Mouse (Mus musculus): ENCODE results near the gene Slc32a1. TPM values are rescaled to one million over a fixed set of nuclear protein-coding genes. Genes with fewer than 3 reads are reported as not detected.

Slc32a1 gene
- polyA plus RNA-seq, 1 experiment from 2014 or later = not detected

DNA sequence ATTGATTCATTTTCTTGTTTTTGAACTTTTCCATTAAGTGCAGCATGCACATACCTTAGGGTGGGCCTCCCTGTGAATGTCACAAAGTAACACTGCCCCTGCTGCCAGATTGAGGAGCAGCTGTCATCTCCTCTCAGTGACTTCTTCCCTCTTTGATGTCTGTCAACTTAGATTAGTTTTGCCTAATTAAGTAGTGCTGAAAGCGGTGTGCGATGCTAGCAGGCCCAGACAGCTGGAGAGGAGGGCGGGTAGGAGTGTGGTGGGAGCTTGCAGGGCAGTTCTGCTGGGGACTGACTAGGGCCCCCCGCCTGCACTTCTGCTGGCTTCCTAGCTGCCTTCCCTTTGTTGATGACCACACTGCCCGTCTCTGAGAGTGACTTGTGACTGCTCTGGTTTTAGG is 21.3 kb downstream of the Slc32a1 start:
- 79% methylated on average over 5 of the region's 5 CpGs for whole genome bisulfite sequencing
- no peaks in the 10 kb centered on the region for H3K9me3 ChIP-seq (replicated peaks)
- H3K9ac ChIP-seq = no peak overlapping the region
- H3K4me3 ChIP-seq = no peak overlapping the region
- H3K4me1 ChIP-seq (replicated peaks) = no peaks in the 10 kb centered on the region
- no peak overlapping the region for H3K27ac ChIP-seq
- H3K27me3 ChIP-seq = no peaks in the 10 kb centered on the region
- H3K36me3 ChIP-seq = peaks cover 69% of the 10 kb centered on the region
- ATAC-seq (replicated peaks; ENCODE audit: insufficient number of reproducible peaks, insufficient read depth, low FRiP score, low read depth) = no peak
- H3K4me2 ChIP-seq = no peak overlapping the region

- Histone ChIP-seq H3K36me3 (peaks cover 21% of the 10 kb centered on the region), H3K27ac (no peak overlapping the region), H3K9ac (no peak overlapping the region), H3K27me3 (no peaks in the 10 kb centered on the region), H3K4me2 (no peak overlapping the region), H3K4me1 (replicated peaks) (no peaks in the 10 kb centered on the region), H3K9me3 (replicated peaks) (no peaks in the 10 kb centered on the region), H3K4me3 (no peak overlapping the region)
- 10% methylated on average over 2 of the region's 2 CpGs for WGBS
- 0 out of 2 replicates have a peak, but pooled peaks have one; percentile 32 for ATAC-seq (replicated peaks; ENCODE audit: insufficient number of reproducible peaks, insufficient read depth, low FRiP score, low read depth)
These were observed 31.3 kb downstream of the Slc32a1 start for GRCm38 (mm10) chr2:158641869-158642268.

GRCm38 (mm10) chr2:158642587-158642986 is 32.0 kb downstream of the Slc32a1 start:
- Histone ChIP-seq H3K9ac (no peak overlapping the region), H3K4me3 (no peak overlapping the region), H3K9me3 (replicated peaks) (no peaks in the 10 kb centered on the region), H3K27me3 (no peaks in the 10 kb centered on the region), H3K4me2 (no peak overlapping the region), H3K36me3 (peaks cover 14% of the 10 kb centered on the region), H3K27ac (no peak overlapping the region), H3K4me1 (replicated peaks) (no peaks in the 10 kb centered on the region)
- WGBS = 92% methylated on average over 2 of the region's 2 CpGs
- no peak for ATAC-seq (replicated peaks; ENCODE audit: insufficient number of reproducible peaks, insufficient read depth, low FRiP score, low read depth)

- no peak overlapping the region for H3K9ac ChIP-seq
- no peaks in the 10 kb centered on the region for H3K27me3 ChIP-seq
- no peaks in the 10 kb centered on the region for H3K4me1 ChIP-seq (replicated peaks)
- H3K4me3 ChIP-seq = no peak overlapping the region
- ATAC-seq (replicated peaks; ENCODE audit: insufficient number of reproducible peaks, insufficient read depth, low FRiP score, low read depth) = no peak
- no peaks in the 10 kb centered on the region for H3K9me3 ChIP-seq (replicated peaks)
- H3K4me2 ChIP-seq = no peak overlapping the region
- peaks cover 2% of the 10 kb centered on the region; the same call in 1 of the 2 replicates for H3K36me3 ChIP-seq
- 80% methylated on average over 3 of the region's 3 CpGs for WGBS
- no peak overlapping the region for H3K27ac ChIP-seq
These were observed 33.2 kb downstream of the Slc32a1 start for GRCm38 (mm10) chr2:158643791-158644190.

DNA sequence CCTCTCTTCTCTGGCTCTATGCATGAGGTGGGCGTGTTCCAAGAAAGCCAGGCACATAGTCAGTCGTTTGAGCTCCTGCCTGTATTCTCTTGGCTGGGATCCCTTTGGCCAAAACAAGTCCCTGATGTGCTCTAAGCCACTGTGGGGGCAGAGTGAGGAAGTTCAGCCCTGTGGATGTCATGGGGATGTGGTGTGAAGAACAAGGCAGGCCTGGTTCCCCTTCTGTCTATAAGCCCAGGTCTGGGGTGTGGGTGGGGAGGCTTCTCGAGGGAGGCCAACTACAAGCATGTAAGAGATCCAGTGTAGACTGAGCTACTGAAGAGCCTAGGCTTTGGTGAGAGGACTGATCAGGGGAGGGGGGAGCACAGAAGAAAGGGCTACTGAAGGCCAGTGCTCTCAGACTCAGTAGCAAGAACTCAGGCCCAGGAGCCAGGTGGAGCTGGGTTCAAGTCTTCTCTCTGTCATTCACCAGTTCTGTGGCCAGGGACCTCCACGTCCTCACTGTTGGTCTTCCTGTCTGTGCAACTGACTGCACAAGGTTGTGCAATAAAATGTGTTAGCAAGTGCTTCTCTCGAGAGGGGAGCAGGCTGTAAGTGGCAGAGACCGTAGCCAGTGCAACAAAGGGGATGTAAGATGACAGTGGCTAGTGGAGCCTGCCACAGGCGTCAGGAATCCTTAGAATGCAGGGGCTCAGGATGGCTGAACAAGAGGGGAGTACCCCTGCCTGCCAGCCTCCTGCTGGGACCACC is 40.8 kb downstream of the Slc32a1 start:
- Histone ChIP-seq H3K4me3 (no peak overlapping the region), H3K27me3 (no peaks in the 10 kb centered on the region), H3K9ac (no peak overlapping the region), H3K36me3 (no peaks in the 10 kb centered on the region), H3K4me2 (no peak overlapping the region), H3K4me1 (replicated peaks) (peaks cover 9% of the 10 kb centered on the region; the same call in 1 of the 2 replicates), H3K9me3 (replicated peaks) (no peaks in the 10 kb centered on the region), H3K27ac (no peak overlapping the region)
- no peak for ATAC-seq (replicated peaks; ENCODE audit: insufficient number of reproducible peaks, insufficient read depth, low FRiP score, low read depth)
- WGBS = 57% methylated on average over 7 of the region's 7 CpGs

DNA sequence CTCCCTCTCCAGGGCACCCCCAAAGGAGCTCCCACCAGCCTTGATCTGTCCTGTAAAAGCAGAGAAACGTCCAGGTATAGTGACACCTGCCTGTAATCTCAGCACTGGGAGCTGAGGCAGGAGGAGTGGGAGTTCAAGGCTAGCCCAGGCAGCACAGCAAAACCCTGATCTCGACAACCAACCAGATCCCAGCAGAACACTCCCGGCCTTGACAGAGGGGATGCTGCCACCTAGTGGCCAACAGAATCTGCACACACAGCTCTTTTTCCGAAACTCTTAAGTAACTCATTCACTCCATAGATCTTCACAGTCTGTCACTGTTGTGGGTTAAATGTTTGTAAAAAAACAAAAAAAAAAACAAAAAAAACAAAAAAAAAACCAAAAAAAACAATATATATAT is 42.4 kb downstream of the Slc32a1 start:
- Histone ChIP-seq H3K4me3 (no peak overlapping the region), H3K4me2 (no peak overlapping the region), H3K27me3 (no peaks in the 10 kb centered on the region), H3K27ac (no peak overlapping the region), H3K36me3 (no peaks in the 10 kb centered on the region), H3K9ac (no peak overlapping the region), H3K4me1 (replicated peaks) (peaks cover 9% of the 10 kb centered on the region; the same call in 1 of the 2 replicates), H3K9me3 (replicated peaks) (no peaks in the 10 kb centered on the region)
- no peak for ATAC-seq (replicated peaks; ENCODE audit: insufficient number of reproducible peaks, insufficient read depth, low FRiP score, low read depth)
- WGBS = 6% methylated on average over 4 of the region's 4 CpGs

- 62% methylated on average over 9 of the region's 9 CpGs for WGBS
- Histone ChIP-seq H3K9ac (no peak overlapping the region), H3K9me3 (replicated peaks) (no peaks in the 10 kb centered on the region), H3K4me2 (no peak overlapping the region), H3K27me3 (no peaks in the 10 kb centered on the region), H3K36me3 (no peaks in the 10 kb centered on the region), H3K4me1 (replicated peaks) (peaks cover 15% of the 10 kb centered on the region; the same call in 1 of the 2 replicates), H3K27ac (no peak overlapping the region), H3K4me3 (no peak overlapping the region)
- no peak for ATAC-seq (replicated peaks; ENCODE audit: insufficient number of reproducible peaks, insufficient read depth, low FRiP score, low read depth)
These were observed 44.1 kb downstream of the Slc32a1 start for GRCm38 (mm10) chr2:158654717-158655116.

DNA sequence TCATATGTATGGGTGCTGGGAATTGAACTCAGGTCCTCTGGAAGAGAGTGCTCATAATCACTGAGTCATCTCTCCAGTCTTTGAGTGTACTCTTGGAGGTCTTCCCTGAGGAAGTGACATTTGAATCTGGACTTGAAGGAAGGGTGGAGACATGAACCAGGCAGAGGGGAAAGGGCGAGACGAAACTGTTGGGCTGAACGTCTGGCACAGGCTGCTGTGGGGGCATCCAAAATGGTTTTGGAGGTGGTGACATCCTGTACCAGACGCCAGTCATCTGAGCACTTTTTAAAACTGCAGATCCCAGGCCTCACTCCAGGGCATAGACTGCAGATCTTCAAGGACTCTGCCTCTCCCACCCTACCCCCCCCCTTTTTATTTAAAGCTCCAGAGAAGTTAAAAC is 45.2 kb downstream of the Slc32a1 start:
- Histone ChIP-seq H3K4me3 (no peak overlapping the region), H3K4me2 (no peak overlapping the region), H3K36me3 (no peaks in the 10 kb centered on the region), H3K27me3 (no peaks in the 10 kb centered on the region), H3K4me1 (replicated peaks) (peaks cover 15% of the 10 kb centered on the region; the same call in 1 of the 2 replicates), H3K27ac (no peak overlapping the region), H3K9me3 (replicated peaks) (no peaks in the 10 kb centered on the region), H3K9ac (no peak overlapping the region)
- 66% methylated on average over 4 of the region's 4 CpGs for WGBS
- no peak for ATAC-seq (replicated peaks; ENCODE audit: insufficient number of reproducible peaks, insufficient read depth, low FRiP score, low read depth)

- no peak overlapping the region for H3K4me3 ChIP-seq
- 46% methylated on average over 6 of the region's 6 CpGs for WGBS
- H3K36me3 ChIP-seq = no peaks in the 10 kb centered on the region
- peak overlapping the region; percentile 64 for H3K27ac ChIP-seq
- peak; percentile 74 for ATAC-seq (replicated peaks; ENCODE audit: insufficient number of reproducible peaks, insufficient read depth, low FRiP score, low read depth)
- H3K27me3 ChIP-seq = no peaks in the 10 kb centered on the region
- no peaks in the 10 kb centered on the region for H3K9me3 ChIP-seq (replicated peaks)
- H3K4me2 ChIP-seq = no peak overlapping the region
- H3K9ac ChIP-seq = no peak overlapping the region
- H3K4me1 ChIP-seq (replicated peaks) = peaks cover 6% of the 10 kb centered on the region; the same call in 1 of the 2 replicates
These were observed 48.3 kb downstream of the Slc32a1 start for GRCm38 (mm10) chr2:158658822-158659221.

GRCm38 (mm10) chr2:158659346-158659745 is 48.8 kb downstream of the Slc32a1 start:
- Histone ChIP-seq H3K9ac (no peak overlapping the region), H3K4me1 (replicated peaks) (peaks cover 6% of the 10 kb centered on the region; the same call in 1 of the 2 replicates), H3K9me3 (replicated peaks) (no peaks in the 10 kb centered on the region), H3K27me3 (no peaks in the 10 kb centered on the region), H3K4me2 (no peak overlapping the region), H3K4me3 (no peak overlapping the region), H3K36me3 (no peaks in the 10 kb centered on the region), H3K27ac (peak overlapping the region; percentile 64)
- no peak for ATAC-seq (replicated peaks; ENCODE audit: insufficient number of reproducible peaks, insufficient read depth, low FRiP score, low read depth)
- WGBS = 70% methylated on average over 3 of the region's 3 CpGs

DNA sequence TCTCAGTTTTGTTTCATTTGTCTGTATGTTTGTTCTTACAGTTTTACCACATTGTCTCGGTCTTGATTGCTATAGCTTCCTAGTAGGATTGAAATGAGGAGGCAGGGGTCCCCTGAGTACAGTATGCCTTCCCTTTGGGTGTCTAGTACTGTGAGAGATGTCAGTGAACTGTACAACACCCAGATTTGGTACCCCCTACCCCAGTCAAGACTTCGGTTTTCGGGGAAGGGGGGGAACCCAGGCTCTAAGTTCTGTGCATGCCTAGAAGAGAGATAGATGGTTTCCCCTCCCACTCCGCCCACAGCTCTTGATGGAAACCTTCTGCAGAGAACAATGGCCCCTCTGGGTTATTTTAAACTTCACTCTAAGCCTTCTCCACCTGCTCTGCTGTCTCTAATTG is 54.5 kb downstream of the Slc32a1 start, which contains the start of gene Ppp1r16b:
TSS of gene Ppp1r16b (plus strand) at position 301 of the 400 bp plus-strand sequence.
- Histone ChIP-seq H3K27me3 (peaks cover 53% of the 10 kb centered on the region), H3K9ac (no peak within 1 kb of the TSS), H3K36me3 (no peaks in the 10 kb centered on the region), H3K4me1 (replicated peaks) (peaks cover 37% of the 10 kb centered on the region), H3K27ac (0 out of 2 replicates have a peak within 1 kb of the TSS, but pooled peaks have one; percentile 22), H3K4me3 (no peak within 1 kb of the TSS), H3K9me3 (replicated peaks) (no peaks in the 10 kb centered on the region), H3K4me2 (no peak within 1 kb of the TSS)
- 51% methylated on average over 4 of the region's 4 CpGs for WGBS
- ATAC-seq (replicated peaks; ENCODE audit: insufficient number of reproducible peaks, insufficient read depth, low FRiP score, low read depth) = no peak
